Mouse (Mus musculus): Measurements from ENCODE around the gene Asb7.

The Asb7 gene

DNA sequence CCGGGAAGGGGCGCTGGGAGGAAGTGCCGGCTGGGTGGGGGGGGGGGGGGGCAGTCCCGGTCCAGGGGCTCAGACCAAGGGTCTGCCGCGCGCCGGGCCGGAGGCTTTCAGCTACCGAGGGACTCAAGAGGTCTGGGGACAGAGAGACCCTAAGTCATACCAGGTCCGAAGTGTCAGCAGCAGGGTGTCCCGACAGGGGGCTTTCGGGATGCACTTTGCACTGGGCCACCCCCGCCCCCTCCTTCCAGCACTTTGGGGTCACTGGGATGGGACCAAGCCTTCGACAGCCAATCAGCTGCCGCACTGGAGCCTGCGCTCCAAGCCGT is at the start of gene Asb7:
Asb7 (minus strand) TSS at position 303 of the 326 bp plus-strand sequence.
- no peak for DNase-seq (ENCODE audit: inconsistent ontology term)

DNA sequence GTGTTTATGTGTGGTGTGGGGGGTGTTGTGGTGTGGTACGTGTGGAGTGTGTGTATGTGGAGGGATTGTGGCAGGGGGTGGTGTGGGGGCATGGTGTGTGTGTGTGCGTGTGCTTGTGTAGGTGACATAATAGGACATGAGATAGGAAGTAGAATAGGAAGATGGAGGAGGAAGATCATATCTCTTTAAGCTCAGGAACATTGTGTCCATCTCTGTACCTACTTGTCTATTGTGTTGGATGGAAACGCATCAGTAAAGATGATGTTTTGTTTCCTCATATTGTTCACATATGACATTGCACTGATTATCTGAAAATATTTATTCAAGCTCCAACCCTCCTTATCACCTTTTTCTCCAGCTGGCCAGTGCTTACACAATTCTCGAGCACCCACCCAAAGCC is 48.0 kb upstream of the Asb7 start:
- no peak for DNase-seq (ENCODE audit: inconsistent ontology term)

DNA sequence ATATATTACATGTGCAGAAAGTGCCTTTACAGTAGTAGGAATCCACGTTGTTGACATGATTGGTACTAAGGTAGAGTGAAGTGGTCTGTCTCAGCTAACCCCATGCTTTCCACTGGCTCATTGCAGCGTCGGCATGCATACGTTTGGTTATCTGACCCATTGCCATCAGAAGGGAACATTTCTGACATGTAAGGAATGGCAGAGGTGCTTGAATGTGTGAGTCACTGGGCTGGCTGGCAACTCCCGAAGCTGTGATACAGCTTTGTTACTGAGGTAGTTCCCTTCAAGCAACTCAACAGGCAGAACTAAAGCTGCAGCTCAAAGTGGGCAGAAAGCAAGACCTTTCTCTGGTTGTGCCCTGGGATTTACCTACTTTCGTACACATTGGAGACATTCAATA is 45.6 kb upstream of the Asb7 start:
- DNase-seq (ENCODE audit: inconsistent ontology term): no peak

GRCm38 (mm10) chr7:66734466-66734865 is 45.1 kb upstream of the Asb7 start:
- no peak for DNase-seq (ENCODE audit: inconsistent ontology term)

GRCm38 (mm10) chr7:66733882-66734281 is 44.5 kb upstream of the Asb7 start:
- no peak for DNase-seq (ENCODE audit: inconsistent ontology term)

DNA sequence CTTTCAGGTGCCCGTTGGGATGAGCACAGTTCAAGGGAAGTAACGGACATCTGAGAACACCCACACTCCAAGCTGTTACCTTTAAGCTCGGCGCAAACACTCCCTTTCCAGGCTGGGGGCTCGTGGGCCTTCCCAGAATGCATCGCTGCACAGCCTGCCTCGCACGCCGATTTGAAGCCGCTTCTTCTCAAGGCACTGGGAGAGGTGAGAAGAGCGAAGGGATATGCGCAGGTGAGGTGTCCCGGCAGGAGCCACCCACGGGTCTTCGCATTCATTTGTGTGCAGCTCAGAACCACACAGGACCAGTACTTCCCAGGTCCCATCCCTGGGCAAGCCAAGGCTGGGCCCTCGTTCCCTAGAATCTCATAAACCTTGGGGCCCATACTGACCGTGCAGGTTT is 44.0 kb upstream of the Asb7 start:
- no peak for DNase-seq (ENCODE audit: inconsistent ontology term)

- no peak for DNase-seq (ENCODE audit: inconsistent ontology term)
Observed at GRCm38 (mm10) chr7:66729232-66729631, 39.8 kb upstream of the Asb7 start.

DNA sequence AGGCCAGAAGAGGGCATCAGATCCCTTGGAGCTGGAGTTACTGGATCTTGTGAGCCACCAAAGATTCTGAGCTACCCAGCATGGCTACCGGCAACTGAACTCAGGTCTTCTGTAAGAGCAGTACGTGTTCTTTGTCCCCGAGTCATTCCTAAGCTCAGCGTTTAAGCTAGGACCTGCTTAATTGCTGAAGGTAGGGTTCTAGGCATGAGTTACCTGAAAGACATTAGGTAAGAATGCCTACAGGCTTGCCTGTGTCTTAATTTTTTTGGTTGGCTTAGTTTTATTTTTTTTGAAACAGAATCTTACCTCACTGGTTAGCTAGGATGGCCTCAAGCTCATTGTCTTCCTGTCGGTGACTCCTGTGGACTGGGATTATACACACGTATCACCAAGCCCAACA is 38.7 kb upstream of the Asb7 start:
- DNase-seq (ENCODE audit: inconsistent ontology term): no peak

GRCm38 (mm10) chr7:66724954-66725353 is 35.6 kb upstream of the Asb7 start:
- DNase-seq (ENCODE audit: inconsistent ontology term): no peak

DNA sequence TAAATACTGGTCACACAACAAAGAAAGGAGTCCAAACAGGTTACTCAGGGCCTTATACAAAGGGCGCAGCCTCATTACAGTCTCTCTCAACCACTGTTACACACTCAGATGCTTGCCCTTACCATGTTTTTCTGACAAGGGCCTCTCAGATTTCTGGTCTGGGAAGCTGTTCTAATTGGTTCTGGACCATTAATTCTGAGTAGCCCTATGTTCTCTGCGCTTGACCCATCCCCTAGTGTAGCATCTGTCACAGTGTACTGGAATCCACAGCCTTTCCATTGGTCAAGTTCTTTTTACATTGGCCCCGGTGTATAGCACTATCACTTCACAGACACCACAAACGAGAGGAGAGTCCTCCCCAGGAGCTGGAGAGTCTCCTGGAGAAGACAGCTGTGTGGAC is 35.1 kb upstream of the Asb7 start:
- no peak for DNase-seq (ENCODE audit: inconsistent ontology term)

DNA sequence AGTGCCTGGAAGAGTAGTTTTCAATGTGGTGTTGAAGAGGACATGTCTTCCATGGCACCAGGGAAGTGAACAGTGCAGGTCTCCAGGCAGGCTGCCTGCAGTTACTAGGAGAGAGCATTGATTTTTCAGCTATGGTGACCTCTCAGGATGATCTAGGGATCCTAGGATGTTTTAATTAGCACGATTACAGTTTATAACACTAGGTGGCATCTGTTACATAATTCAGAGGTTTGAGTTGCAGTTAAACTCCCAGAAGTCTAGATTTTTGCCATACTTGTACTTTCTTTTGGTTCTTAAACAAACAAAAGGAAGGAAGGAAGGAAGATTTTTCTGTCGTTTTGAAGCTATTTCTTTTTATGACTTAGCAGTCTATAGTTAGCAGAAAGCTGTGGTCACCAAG is 21.8 kb upstream of the Asb7 start:
- no peak for DNase-seq (ENCODE audit: inconsistent ontology term)

GRCm38 (mm10) chr7:66704631-66705030 is 15.2 kb upstream of the Asb7 start:
- DNase-seq (ENCODE audit: inconsistent ontology term): no peak

DNA sequence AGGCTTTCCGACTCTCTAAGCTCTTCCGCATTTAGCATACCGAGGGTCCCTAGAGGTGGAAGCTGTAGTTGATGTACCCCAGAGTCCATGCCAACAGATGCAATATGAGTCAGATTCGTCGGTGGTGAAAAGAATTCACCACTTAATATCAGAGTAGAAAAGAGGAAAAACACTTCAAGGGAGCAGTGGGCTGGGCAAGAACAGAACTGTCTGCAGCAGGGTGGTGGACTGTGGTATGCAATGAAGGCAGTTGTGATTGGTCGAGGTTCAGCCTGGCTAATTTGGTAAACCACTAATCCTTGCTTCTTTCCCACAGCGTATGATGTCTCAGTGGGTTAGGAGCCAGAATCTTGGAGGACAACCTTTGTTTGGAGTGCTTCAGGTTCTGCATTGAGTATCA is 13.3 kb upstream of the Asb7 start:
- DNase-seq (ENCODE audit: inconsistent ontology term): no peak

- no peak for DNase-seq (ENCODE audit: inconsistent ontology term)
Observed at GRCm38 (mm10) chr7:66694467-66694866, 5.1 kb upstream of the Asb7 start.

- peak; percentile 100 for DNase-seq (ENCODE audit: inconsistent ontology term)
Observed at GRCm38 (mm10) chr7:66689620-66690360, 394 bp upstream of the Asb7 start, which contains the start of gene Lins1. Lins1 (plus strand) TSS chr7:66689889.

- peak; percentile 6 for DNase-seq (ENCODE audit: inconsistent ontology term)
Observed at GRCm38 (mm10) chr7:66688721-66689120, 675 bp downstream of the Asb7 start.

DNA sequence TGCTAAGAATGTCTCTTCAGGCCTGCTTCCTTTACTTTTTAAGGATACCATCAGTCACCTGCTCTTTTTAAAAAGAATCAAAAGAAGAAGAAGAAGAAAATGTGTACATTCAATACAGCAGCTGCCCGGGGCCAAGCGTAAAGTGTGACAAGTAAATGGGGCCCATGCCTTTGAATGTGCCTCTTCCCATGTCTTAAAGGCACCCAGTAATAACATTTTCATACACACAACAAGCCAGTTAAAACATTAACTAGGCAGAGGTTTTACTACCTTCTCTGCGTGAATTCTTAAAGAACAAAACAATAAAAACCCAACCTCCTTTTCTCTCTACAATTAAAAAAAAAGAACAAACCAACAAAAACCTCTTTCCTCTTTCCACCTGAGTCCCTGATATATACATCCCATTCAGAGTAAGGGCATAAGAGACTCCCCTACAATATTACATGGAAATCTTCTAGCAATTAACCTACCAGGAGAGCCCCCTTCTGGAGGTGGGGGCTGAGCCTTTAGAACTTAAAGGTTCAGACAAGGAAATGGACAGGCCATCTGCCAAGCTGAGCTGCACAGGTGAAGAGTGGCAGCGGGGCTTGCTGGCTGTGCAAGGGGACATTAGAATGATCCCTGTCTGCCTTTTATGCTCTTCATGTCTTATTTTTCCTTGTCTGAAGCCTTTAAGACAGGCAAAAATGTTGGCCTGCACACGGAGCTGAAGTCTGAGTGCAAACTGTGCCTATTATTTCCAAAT is 7.1 kb downstream of the Asb7 start:
- DNase-seq (ENCODE audit: inconsistent ontology term): no peak

GRCm38 (mm10) chr7:66675800-66676199 is 13.6 kb downstream of the Asb7 start:
- no peak for DNase-seq (ENCODE audit: inconsistent ontology term)

- no peak for DNase-seq (ENCODE audit: inconsistent ontology term)
Observed at GRCm38 (mm10) chr7:66667064-66667463, 22.3 kb downstream of the Asb7 start.

DNA sequence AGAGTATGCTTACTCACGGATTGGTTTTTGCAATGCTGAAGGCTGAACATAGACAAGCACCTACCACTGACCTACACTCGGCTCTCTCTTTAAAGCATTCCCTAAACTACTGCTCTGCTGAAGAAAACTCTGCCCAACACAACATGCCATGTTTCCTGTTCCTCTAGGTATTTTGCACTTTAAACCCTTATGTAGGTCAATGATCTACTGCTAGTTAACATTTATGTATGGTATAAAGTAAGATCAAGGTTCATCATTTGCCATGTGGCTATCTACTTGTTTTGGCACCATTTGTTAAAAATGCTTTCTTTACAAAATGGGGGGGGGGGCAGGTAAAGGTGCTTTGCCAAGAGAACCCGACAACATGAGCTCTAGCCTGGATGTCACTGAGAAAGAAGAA is 25.8 kb downstream of the Asb7 start:
- no peak for DNase-seq (ENCODE audit: inconsistent ontology term)

DNA sequence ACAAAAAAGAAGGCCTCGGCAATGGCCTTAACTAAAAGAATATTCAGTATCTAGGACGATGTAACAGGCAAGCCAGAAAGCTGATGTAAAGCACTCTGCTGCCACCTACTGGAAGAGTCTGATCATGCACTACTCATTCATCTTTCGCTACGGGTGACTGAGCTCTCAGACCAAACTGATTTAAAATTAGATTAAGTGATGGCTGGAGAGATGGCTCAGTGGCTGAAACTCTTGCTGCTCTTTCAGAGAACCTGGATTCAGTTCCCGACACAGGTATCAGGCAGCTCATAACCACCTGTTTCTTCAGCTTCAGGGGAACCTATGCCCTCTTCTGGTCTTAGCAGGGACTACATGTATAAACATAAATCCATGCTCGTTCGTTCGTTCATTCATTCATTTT is 27.8 kb downstream of the Asb7 start:
- peak; percentile 68 for DNase-seq (ENCODE audit: inconsistent ontology term)

DNA sequence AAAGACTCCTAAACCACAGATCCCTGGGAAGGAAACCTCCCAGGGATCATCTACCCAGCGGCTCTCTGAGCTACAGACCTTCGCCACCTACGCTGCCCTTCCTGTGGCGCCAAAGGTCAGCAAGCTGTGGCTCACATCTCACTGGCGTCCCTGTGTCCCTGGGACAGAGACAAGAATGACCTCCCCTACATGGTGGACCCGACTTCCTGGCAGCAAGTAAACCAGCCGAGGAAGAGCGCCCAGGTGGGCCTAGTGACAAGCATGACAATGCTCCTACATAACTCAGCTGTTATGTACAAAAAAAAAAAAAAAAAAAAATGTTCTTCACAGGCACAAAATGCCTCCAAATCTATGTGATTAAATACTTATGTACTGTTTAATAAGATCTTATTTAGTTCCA is 28.4 kb downstream of the Asb7 start:
- no peak for DNase-seq (ENCODE audit: inconsistent ontology term)

GRCm38 (mm10) chr7:66660291-66660690 is 29.1 kb downstream of the Asb7 start:
- peak; percentile 24 for DNase-seq (ENCODE audit: inconsistent ontology term)

All from Muller cell, postnatal 12 days (primary cell).